Mouse (Mus musculus) bone marrow, adult 2 months (tissue): ENCODE results near the gene Mindy4. TPM values are rescaled to one million over a fixed set of nuclear protein-coding genes. Genes with fewer than 3 reads are reported as not detected.

Experiments used
- H3K27ac ChIP-seq: fragments of 200-500 bp; 2 replicates; pipeline ENCODE4 v1.5.1; 2012; ENCODE audit warnings: low read depth, mild to moderate bottlenecking, control low read depth, inconsistent platforms, low read length; ENCODE audit not compliant: control insufficient read depth, poor library complexity, insufficient read depth
- H3K4me1 ChIP-seq: fragments of 200-500 bp; 2 replicates; pipeline ENCODE4 v1.6.1; 2011; ENCODE audit warnings: low read length; ENCODE audit not compliant: control insufficient read depth, insufficient read depth
- H3K4me3 ChIP-seq: fragments of 200-500 bp; replicated peaks from 2 replicates; pipeline ENCODE3; 2011; ENCODE audit warnings: mild to moderate bottlenecking, low read depth, low read length, control low read depth; ENCODE audit not compliant: control insufficient read depth
- CTCF ChIP-seq: fragments of 200-500 bp; IDR thresholded peaks from 2 replicates; pipeline ENCODE4 v1.5.1; 2011; ENCODE audit warnings: low read length, control low read depth; ENCODE audit not compliant: control insufficient read depth, insufficient read depth
- POLR2A ChIP-seq: fragments of 200-500 bp; IDR thresholded peaks from 2 replicates; pipeline ENCODE4 v1.6.1; 2011; ENCODE audit warnings: low read depth, mild to moderate bottlenecking, control low read depth, low read length, borderline replicate concordance; ENCODE audit not compliant: control insufficient read depth
- WGBS: fragments of 180-500 bp; shearing (Covaris S2); methylation state at CpG from one replicate; pipeline ENCODE4 v1.1.7; 2018; 5-methylcytosine and 5-hydroxymethylcytosine counted together
- polyA plus RNA-seq: library from polyadenylated mRNA; stranded (reverse); fragments of >200 nt; gene quantifications from 2 replicates; pipeline ENCODE4 v1.2.4, GENCODE M21; 2011; ENCODE audit warnings: low replicate concordance; ENCODE audit not compliant: missing spikeins, insufficient read depth, insufficient read length

The Mindy4 gene
- polyA plus RNA-seq, 1 experiment: 3.0 TPM

- TF ChIP-seq CTCF: no peak
- no peak for TF ChIP-seq POLR2A
- Histone ChIP-seq H3K4me1 (peaks cover 3% of the 10 kb centered on the region), H3K27ac (no peak overlapping the region), H3K4me3 (no peak overlapping the region)
- WGBS: 57% methylated on average over 4 of the region's 4 CpGs
Measured at GRCm38 (mm10) chr6:55313893-55314292, 110.7 kb downstream of the Mindy4 start.

- Histone ChIP-seq H3K27ac (no peak overlapping the region), H3K4me3 (no peak overlapping the region), H3K4me1 (peaks cover 3% of the 10 kb centered on the region)
- WGBS: 90% methylated on average over 8 of the region's 8 CpGs
- TF ChIP-seq CTCF (no peak), POLR2A (no peak)
Measured at GRCm38 (mm10) chr6:55314628-55315027, 111.4 kb downstream of the Mindy4 start.

- TF ChIP-seq CTCF (no peak), POLR2A (no peak)
- no peak overlapping the region for H3K4me3 ChIP-seq
- H3K4me1 ChIP-seq: peaks cover 9% of the 10 kb centered on the region
- WGBS: 86% methylated on average over 3 of the region's 3 CpGs
- no peak overlapping the region for H3K27ac ChIP-seq
Measured at GRCm38 (mm10) chr6:55318597-55318996, 115.4 kb downstream of the Mindy4 start.

GRCm38 (mm10) chr6:55319585-55320551 is 116.7 kb downstream of the Mindy4 start:
- Histone ChIP-seq H3K4me1 (peaks cover 9% of the 10 kb centered on the region), H3K4me3 (no peak overlapping the region), H3K27ac (0 out of 2 replicates have a peak overlapping the region, but pooled peaks have one; percentile 12)
- TF ChIP-seq CTCF (no peak), POLR2A (no peak)
- WGBS: 84% methylated on average over 14 of the region's 14 CpGs

- 58% methylated on average over 4 of the region's 4 CpGs for WGBS
- TF ChIP-seq CTCF: no peak
- TF ChIP-seq POLR2A: no peak
- H3K27ac ChIP-seq: peak overlapping the region; percentile 83
Measured at GRCm38 (mm10) chr6:55320894-55321293, 117.7 kb downstream of the Mindy4 start.

GRCm38 (mm10) chr6:55321518-55321917 is 118.3 kb downstream of the Mindy4 start:
- WGBS: 62% methylated on average over 6 of the region's 6 CpGs
- Histone ChIP-seq H3K4me3 (no peak overlapping the region), H3K4me1 (peaks cover 9% of the 10 kb centered on the region), H3K27ac (peak overlapping the region; percentile 83)
- TF ChIP-seq CTCF: no peak
- no peak for TF ChIP-seq POLR2A

More at GRCm38 (mm10) chr6:55320894-55321293, 117.7 kb downstream of the Mindy4 start:
- no peak overlapping the region for H3K4me3 ChIP-seq
- peaks cover 9% of the 10 kb centered on the region for H3K4me1 ChIP-seq

GRCm38 (mm10) chr6:55322980-55323379 is 119.8 kb downstream of the Mindy4 start:
- 74% methylated on average over 2 of the region's 2 CpGs for WGBS
- TF ChIP-seq CTCF (no peak), POLR2A (no peak)

GRCm38 (mm10) chr6:55323908-55324634 is 120.9 kb downstream of the Mindy4 start:
- WGBS: 52% methylated on average over 17 of the region's 17 CpGs
- Histone ChIP-seq H3K27ac (peak overlapping the region; percentile 88), H3K4me3 (peak overlapping the region; percentile 46), H3K4me1 (peaks cover 9% of the 10 kb centered on the region)
- TF ChIP-seq POLR2A (no peak), CTCF (no peak)

More at GRCm38 (mm10) chr6:55322980-55323379, 119.8 kb downstream of the Mindy4 start:
- H3K4me1 ChIP-seq: peaks cover 9% of the 10 kb centered on the region
- no peak overlapping the region for H3K4me3 ChIP-seq
- H3K27ac ChIP-seq: peak overlapping the region; percentile 88
